Mouse (Mus musculus) intestine, embryonic 15.5 days (tissue): ENCODE measurements at regions not wholly inside any gene's neighbourhood (a gene's known extent, or its start where the extent isn't known, plus 50 kb on each side); places are given as distances from the start of the nearest gene placed in this dataset.

ENCODE experiments used
- ATAC-seq: fragments of 200-750 bp; cut with Nextera tagmentation; 2 replicates; pipeline ENCODE4 v1.8.0; 2017; ENCODE audit warnings: moderate TSS enrichment, moderate library complexity
- H3K27ac ChIP-seq: fragments of 300-500 bp; sonication (generic); 2 replicates; pipeline ENCODE4 v1.5.1; 2015; ENCODE audit warnings: mild to moderate bottlenecking, inconsistent platforms
- H3K27me3 ChIP-seq: fragments of 300-500 bp; sonication (generic); replicated peaks from 2 replicates; pipeline ENCODE4 v1.6.1; 2015; ENCODE audit warnings: inconsistent platforms
- H3K36me3 ChIP-seq: fragments of 300-500 bp; sonication (generic); 2 replicates; pipeline ENCODE4 v1.6.1; 2015; ENCODE audit warnings: inconsistent platforms
- H3K4me1 ChIP-seq: fragments of 300-500 bp; sonication (generic); replicated peaks from 2 replicates; pipeline ENCODE4 v1.6.1; 2015; ENCODE audit warnings: inconsistent platforms
- H3K4me2 ChIP-seq: fragments of 300-500 bp; sonication (generic); replicated peaks from 2 replicates; pipeline ENCODE4 v1.6.1; 2015; ENCODE audit warnings: mild to moderate bottlenecking, inconsistent platforms
- H3K4me3 ChIP-seq: fragments of 300-500 bp; sonication (generic); replicated peaks from 2 replicates; pipeline ENCODE4 v1.5.1; 2015; ENCODE audit warnings: inconsistent platforms
- H3K9ac ChIP-seq: fragments of 300-500 bp; sonication (generic); 2 replicates; pipeline ENCODE4 v1.6.1; 2015; ENCODE audit warnings: inconsistent platforms
- H3K9me3 ChIP-seq: fragments of 300-500 bp; sonication (generic); 2 replicates; pipeline ENCODE4 v1.6.1; 2016; ENCODE audit warnings: inconsistent platforms
- WGBS: fragments of 180-500 bp; shearing (Covaris S2); methylation state at CpG from one replicate; pipeline ENCODE4 v1.1.7; 2015; 5-methylcytosine and 5-hydroxymethylcytosine counted together

DNA sequence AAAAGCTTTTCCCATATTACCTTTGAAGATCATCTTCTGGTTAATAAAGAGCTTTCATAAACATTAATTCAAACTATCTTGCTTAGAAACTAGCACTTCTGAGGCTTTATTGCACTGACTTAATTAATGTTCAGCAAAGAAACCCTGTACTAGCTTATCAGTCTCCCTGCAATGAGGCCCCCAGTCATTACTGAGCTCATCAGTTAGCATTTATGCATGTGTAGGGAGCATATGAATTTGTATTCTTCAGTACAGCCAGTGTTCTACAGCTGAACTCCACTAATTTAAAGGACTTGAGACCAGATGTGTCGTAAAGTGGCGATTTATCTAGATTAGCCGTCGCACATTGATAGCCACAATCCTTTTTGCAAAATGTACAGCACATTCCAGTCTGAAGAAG, 340.7 kb downstream of the Psat1 start:
- Histone ChIP-seq H3K27ac (no peak overlapping the region), H3K36me3 (no peaks in the 10 kb centered on the region), H3K9me3 (no peaks in the 10 kb centered on the region), H3K4me2 (no peak overlapping the region), H3K27me3 (no peaks in the 10 kb centered on the region), H3K4me3 (no peak overlapping the region), H3K9ac (no peak overlapping the region), H3K4me1 (no peaks in the 10 kb centered on the region)
- ATAC-seq, result no peak
- 61% methylated on average over 4 of the region's 4 CpGs for WGBS

DNA sequence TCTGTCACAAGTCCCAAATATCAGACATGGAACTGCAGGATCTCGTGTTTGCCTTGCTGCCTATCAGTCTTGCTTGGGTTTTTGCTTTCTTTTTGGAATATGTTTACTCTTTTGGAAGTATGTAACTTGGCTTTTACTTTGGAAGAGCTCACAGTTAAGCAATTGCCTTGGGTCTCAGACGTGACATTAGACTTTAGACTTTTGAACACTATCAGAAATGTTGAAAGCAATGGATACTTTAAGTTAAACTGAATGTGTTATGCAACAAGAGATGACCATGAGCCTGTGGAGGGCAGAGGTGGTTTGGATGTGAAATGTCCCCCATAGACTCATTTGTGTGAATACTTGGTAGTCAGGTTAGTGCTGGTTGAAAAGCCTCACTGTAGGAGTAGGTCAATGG, 354.3 kb downstream of the Psat1 start:
- H3K4me3 ChIP-seq, result no peak overlapping the region
- H3K4me1 ChIP-seq, result no peaks in the 10 kb centered on the region
- no peaks in the 10 kb centered on the region for H3K27me3 ChIP-seq
- H3K27ac ChIP-seq, result no peak overlapping the region
- H3K4me2 ChIP-seq, result no peak overlapping the region
- ATAC-seq, result no peak
- no peak overlapping the region for H3K9ac ChIP-seq
- 79% methylated on average over 2 of the region's 2 CpGs for WGBS
- no peaks in the 10 kb centered on the region for H3K36me3 ChIP-seq
- no peaks in the 10 kb centered on the region for H3K9me3 ChIP-seq

DNA sequence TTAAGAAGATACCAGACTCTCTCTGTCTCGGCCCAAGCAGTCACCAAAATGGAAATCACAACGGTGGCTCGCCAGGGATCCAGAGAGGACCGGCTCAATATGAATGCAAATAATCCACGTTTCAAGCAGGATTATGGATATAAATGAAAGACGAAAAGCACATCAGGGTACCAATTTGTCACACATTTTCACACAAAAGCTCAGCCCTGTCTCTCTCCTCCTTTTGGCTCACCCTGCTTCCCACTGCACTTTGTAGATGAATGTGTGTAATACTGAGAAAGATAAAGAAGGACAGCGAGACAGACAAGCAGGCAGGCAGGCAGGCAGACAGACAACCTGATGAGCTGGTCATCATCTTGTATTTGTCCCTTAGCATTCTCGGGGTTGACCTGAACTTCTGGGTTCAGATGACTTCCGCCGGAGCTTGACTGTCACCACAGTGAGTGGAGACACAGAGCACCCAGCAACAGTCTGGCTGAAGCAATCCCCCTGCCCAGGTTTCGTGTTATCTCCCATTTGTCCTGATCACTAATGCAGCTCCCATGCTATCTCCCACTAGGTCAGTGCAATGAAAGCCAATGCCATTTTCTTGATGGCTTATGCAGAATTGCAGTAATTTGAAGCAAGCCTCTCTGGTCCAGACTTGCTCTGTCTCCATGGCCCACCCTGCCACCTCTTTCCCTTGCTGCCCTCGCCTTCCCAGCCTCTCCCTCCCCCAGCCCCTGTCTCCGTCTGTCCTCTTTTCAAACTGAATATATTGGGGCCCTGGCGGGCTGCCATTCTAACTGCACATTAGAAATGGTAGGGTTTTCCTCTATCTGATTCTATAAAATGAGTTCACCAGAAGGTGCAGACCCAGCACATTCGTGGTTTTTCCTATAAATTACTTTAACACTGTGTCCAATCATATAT, 363.1 kb downstream of the Psat1 start:
- H3K4me1 ChIP-seq, result no peaks in the 10 kb centered on the region
- no peak overlapping the region for H3K4me2 ChIP-seq
- H3K4me3 ChIP-seq, result no peak overlapping the region
- H3K9ac ChIP-seq, result no peak overlapping the region
- no peaks in the 10 kb centered on the region for H3K36me3 ChIP-seq
- H3K9me3 ChIP-seq, result no peaks in the 10 kb centered on the region
- no peaks in the 10 kb centered on the region for H3K27me3 ChIP-seq
- 80% methylated on average over 15 of the region's 15 CpGs for WGBS
- H3K27ac ChIP-seq, result no peak overlapping the region
- no peak for ATAC-seq

DNA sequence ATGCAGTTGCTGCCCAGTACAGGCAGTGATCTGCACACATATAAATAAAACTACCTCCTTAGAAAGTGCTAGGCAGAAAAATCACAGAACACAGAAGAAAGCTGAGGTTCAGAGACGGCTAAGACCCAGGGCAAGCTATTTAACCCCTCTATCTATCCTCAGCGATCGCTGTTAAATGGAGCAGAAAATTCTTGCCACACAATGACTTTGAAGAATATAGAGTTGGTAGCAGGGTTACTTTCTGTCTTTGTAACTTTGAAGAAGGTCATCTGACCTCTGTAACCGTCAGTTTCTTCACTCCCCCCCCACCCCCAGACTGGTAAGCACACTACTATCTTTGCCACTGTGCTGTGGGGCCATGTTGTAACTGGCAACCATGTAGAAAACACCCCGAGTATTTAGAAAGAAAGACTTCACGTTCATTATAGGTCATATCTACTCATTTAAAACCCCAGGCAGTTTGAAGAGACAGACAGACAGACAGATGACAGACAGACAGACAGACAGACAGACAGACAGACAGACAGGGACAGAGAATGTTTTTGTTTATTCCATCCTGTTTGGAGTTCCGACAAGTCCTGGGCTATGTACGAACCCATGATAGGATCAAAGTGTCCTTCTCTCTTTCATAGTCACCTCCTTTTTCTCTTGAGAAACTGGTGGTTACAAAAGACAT, 363.9 kb downstream of the Psat1 start:
- Histone ChIP-seq H3K4me3 (no peak overlapping the region), H3K9me3 (no peaks in the 10 kb centered on the region), H3K4me1 (no peaks in the 10 kb centered on the region), H3K36me3 (no peaks in the 10 kb centered on the region), H3K4me2 (no peak overlapping the region), H3K9ac (no peak overlapping the region), H3K27ac (no peak overlapping the region), H3K27me3 (no peaks in the 10 kb centered on the region)
- 80% methylated on average over 8 of the region's 8 CpGs for WGBS
- no peak for ATAC-seq

DNA sequence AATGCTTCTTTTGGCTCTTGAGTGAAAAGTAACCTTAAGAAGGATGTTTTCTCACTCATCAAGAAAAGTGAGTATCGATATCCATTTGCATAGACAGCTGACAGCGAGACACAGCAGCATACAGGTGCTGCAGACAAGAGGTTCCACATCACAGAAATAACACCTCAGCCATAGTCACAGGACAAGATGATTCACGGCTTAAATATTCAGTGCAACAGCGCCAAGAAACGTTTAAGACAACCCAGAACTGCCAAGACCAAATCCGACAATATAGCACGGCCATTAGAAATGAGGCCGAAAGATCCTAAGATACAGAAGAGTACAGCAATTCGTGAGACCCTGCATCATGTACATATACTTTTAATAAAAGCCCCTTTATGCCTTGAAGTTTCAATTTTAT, 375.9 kb downstream of the Psat1 start:
- Histone ChIP-seq H3K4me2 (no peak overlapping the region), H3K4me3 (no peak overlapping the region), H3K9ac (no peak overlapping the region), H3K36me3 (no peaks in the 10 kb centered on the region), H3K9me3 (no peaks in the 10 kb centered on the region), H3K27ac (no peak overlapping the region), H3K4me1 (no peaks in the 10 kb centered on the region), H3K27me3 (no peaks in the 10 kb centered on the region)
- ATAC-seq, result no peak
- 84% methylated on average over 9 of the region's 9 CpGs for WGBS

DNA sequence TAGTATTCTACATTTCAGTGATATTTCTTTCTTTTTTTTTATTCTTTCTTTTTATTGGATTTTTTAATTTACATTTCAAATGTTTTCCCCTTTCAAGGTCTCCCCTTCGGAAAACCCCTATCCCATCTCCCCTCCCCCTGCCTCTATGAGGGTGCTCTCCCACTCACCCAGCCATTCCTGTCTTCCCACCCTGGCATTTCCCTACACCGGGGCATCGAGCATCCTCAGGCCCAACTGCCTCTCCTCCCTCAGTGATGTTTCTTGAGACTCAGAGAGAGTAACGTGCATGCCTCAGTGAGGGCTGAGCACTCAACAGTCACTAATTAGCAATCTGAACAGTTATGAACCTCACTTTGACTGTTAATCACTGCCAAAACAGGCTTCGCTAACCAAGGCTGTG, 385.6 kb downstream of the Psat1 start:
- no peak overlapping the region for H3K4me3 ChIP-seq
- H3K9me3 ChIP-seq, result no peaks in the 10 kb centered on the region
- no peak overlapping the region for H3K4me2 ChIP-seq
- H3K9ac ChIP-seq, result no peak overlapping the region
- ATAC-seq, result no peak
- H3K4me1 ChIP-seq, result no peaks in the 10 kb centered on the region
- H3K27ac ChIP-seq, result no peak overlapping the region
- no peaks in the 10 kb centered on the region for H3K27me3 ChIP-seq
- H3K36me3 ChIP-seq, result no peaks in the 10 kb centered on the region
- 91% methylated on average over 5 of the region's 5 CpGs for WGBS

DNA sequence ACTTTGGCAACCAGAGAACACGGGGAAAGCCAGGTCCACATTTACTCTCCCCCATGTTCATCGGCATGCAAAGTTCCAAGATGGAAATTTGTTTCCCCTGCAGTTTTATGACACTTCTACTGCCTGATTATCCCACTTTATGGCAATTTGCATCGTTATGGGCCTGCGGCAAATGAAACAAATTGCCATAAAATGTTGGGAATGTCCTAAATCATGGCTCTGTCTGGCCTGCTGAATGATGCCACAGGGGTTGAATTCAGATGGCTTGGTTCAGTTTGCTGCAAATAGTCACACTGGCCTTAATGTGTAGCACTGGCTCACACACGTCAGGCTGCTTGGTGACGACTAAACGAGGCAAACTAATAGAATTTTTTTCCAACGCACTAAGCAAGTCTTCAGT, 393.2 kb downstream of the Psat1 start:
- 84% methylated on average over 8 of the region's 8 CpGs for WGBS
- H3K36me3 ChIP-seq, result no peaks in the 10 kb centered on the region
- no peak overlapping the region for H3K4me2 ChIP-seq
- no peak overlapping the region for H3K9ac ChIP-seq
- ATAC-seq, result no peak
- no peak overlapping the region for H3K4me3 ChIP-seq
- no peaks in the 10 kb centered on the region for H3K27me3 ChIP-seq
- H3K4me1 ChIP-seq, result no peaks in the 10 kb centered on the region
- H3K27ac ChIP-seq, result no peak overlapping the region
- H3K9me3 ChIP-seq, result no peaks in the 10 kb centered on the region

DNA sequence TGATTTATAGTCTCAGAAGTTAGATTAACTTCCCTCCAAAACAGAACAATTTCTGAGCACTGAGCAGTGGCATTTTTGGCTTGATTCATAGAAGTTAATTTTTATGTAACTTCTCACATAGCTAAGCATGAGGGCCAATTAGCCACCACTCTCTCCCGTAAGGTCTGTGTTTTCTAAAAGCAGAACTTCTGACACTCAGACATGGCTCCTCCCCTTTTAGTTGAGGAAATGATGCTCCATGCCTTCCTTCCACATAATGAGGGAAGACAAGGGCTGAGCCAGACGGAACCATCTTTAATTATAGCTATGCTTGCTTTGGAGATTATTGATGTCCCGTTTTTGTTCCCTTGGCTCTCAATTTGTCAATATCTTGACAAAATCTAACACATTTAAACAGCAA, 429.3 kb downstream of the Psat1 start:
- H3K36me3 ChIP-seq, result no peaks in the 10 kb centered on the region
- H3K9ac ChIP-seq, result no peak overlapping the region
- WGBS, result 76% methylated on average over 3 of the region's 3 CpGs
- no peak for ATAC-seq
- H3K9me3 ChIP-seq, result no peaks in the 10 kb centered on the region
- H3K4me3 ChIP-seq, result no peak overlapping the region
- no peaks in the 10 kb centered on the region for H3K4me1 ChIP-seq
- H3K4me2 ChIP-seq, result no peak overlapping the region
- H3K27me3 ChIP-seq, result no peaks in the 10 kb centered on the region
- H3K27ac ChIP-seq, result no peak overlapping the region

DNA sequence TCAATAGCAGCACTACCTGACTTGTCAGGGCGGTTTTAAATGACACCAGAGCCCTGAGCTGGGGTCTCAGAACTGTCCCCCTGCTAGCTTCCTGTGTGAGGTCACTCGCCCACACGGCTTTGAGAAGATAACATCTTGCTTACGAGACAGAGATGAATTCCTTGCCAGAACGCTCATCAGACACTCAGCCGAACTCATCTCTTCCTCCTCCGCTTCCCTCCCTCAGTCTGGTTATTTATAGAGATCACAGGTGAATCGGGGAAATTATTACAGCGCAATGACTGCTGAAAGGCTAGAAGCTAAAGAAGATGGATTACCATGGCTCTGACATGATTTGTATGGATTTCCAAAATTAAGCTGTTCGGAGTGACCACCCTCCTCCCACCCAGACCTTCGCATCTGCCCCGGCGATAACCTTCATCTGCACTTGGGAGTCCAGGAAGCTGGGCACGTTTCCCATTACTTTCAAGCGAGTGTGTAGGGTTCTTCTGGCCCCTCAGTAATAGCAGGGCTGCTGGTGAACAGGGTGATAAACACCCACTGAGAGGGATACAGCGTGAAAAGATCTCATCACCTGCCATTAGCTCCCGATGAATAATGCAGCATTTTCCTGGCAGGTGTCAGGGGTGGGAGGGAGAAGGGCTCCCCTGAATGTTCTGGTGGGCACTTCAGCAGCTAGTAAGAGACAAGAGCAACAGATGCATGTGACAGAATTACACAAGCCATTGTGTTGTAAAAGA, 430.4 kb downstream of the Psat1 start:
- Histone ChIP-seq H3K4me3 (no peak overlapping the region), H3K27ac (no peak overlapping the region), H3K9ac (no peak overlapping the region), H3K27me3 (no peaks in the 10 kb centered on the region), H3K4me1 (no peaks in the 10 kb centered on the region), H3K36me3 (no peaks in the 10 kb centered on the region), H3K9me3 (no peaks in the 10 kb centered on the region), H3K4me2 (no peak overlapping the region)
- ATAC-seq, result no peak
- WGBS, result 27% methylated on average over 17 of the region's 17 CpGs

DNA sequence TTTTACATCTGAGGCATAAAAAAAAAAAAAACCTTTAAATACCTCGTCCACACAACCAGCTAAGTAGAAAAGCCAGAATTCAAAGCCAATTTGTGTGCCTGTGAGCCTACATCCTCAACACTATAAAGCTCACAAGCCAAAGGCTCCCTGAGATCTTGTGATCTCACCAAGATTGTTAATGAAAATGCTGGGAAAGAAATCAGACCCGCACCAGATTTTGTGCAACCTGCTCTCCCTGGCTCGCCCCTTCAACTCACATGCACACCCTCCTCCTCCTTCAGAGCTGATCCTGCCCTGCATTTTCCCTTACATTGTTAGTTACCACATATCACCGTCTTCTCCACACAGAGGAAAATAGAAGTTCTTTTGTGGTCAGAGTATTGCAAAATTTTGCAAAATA, 433.9 kb downstream of the Psat1 start:
- Histone ChIP-seq H3K4me2 (no peak overlapping the region), H3K4me3 (no peak overlapping the region), H3K9ac (no peak overlapping the region), H3K4me1 (no peaks in the 10 kb centered on the region), H3K36me3 (no peaks in the 10 kb centered on the region), H3K27ac (no peak overlapping the region), H3K27me3 (no peaks in the 10 kb centered on the region), H3K9me3 (no peaks in the 10 kb centered on the region)
- WGBS, result 89% methylated on average over 4 of the region's 4 CpGs
- no peak for ATAC-seq

DNA sequence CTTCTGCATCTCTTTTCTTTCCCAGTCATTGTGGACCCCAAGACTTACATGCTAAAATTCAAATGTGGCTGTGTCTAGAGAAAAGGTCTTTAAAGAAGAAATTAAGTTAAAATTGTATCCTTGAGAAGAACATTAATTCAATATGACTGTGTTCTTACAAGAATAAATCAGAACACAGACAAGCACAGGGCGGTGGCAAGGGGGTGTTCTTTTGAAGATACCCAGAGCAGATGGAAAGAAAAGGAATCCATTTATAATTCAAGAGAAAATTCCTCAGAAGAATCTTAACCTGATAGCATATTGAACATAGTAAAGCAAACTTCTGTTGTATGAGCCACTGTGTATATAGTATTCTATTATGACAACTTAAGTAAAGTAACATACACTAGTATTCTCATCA, 436.7 kb downstream of the Psat1 start:
- 95% methylated on average over 1 of the region's 1 CpGs for WGBS

DNA sequence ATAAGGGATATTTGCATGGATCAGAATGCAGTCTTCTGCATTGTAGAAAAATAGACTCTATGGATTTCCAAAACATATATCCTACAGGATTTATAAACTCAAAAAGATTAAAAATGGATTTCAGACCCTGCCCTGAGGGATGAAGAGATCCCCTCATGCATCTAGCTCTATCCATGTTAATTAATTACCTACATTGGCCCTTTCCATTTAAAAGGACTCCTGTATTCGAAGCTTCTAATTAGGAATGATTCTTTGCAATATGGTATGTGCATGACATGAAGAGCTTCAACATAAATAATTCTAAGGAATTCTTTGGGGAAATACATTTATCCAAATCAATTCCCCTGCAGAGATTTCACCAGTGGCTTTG, 444.2 kb downstream of the Psat1 start:
- H3K27me3 ChIP-seq, result no peaks in the 10 kb centered on the region
- no peak overlapping the region for H3K9ac ChIP-seq
- no peak overlapping the region for H3K4me3 ChIP-seq
- H3K36me3 ChIP-seq, result no peaks in the 10 kb centered on the region
- H3K27ac ChIP-seq, result no peak overlapping the region
- no peak for ATAC-seq
- H3K9me3 ChIP-seq, result no peaks in the 10 kb centered on the region
- H3K4me1 ChIP-seq, result no peaks in the 10 kb centered on the region
- WGBS, result 81% methylated on average over 1 of the region's 1 CpGs
- no peak overlapping the region for H3K4me2 ChIP-seq

More for the DNA sequence above, 436.7 kb downstream of the Psat1 start:
- Histone ChIP-seq H3K9ac (no peak overlapping the region), H3K4me3 (no peak overlapping the region), H3K4me1 (no peaks in the 10 kb centered on the region), H3K27me3 (no peaks in the 10 kb centered on the region), H3K9me3 (no peaks in the 10 kb centered on the region), H3K36me3 (no peaks in the 10 kb centered on the region), H3K27ac (no peak overlapping the region), H3K4me2 (no peak overlapping the region)
- no peak for ATAC-seq
